9 mouse cellular contexts compared by ENCODE assay signal in the genomic region with DNA sequence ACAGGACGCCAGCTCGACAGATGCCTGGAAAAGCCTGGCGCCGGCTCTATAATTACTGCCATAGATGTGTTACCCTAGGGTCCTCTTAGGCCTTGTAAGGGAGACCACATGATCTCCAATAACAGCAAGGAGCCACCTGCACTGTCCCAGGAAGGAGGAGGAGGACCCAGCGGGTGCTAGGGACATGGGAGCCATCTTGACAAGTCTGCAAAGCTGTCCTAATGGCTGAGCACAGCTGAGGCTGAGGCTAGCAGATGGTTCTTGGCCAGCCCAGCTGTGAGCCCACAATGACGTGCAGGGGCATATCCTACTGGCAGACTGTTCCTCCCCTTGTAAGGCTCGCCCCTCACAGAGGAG. TPM values are rescaled to one million over a fixed set of nuclear protein-coding genes. Genes with fewer than 3 reads are reported as not detected.
DNase-seq lines count a peak whose midpoint lies in the region; ATAC-seq and TF ChIP-seq lines count a peak whose summit lies in the region.
"Had no signal": no experiment of that assay in that cellular context is flagged by ENCODE, and none has a peak within 500 bp of the region (broad histone marks: within the 10 kb centered on the region; RNA-seq: fewer than 3 reads in every experiment).

No protein-coding gene starts in this region.

- DNase-seq in forebrain, postnatal 0 days = no peak
- DNase-seq in forebrain, embryonic 14.5 days (ENCODE audit: low spot score) = no peak
- DNase-seq in liver, embryonic 14.5 days (ENCODE audit: low read depth in 3 of 3, low spot score in 3 of 3) = no peak
- DNase-seq in adrenal gland, postnatal 14 days = no peak
- DNase-seq in layer of hippocampus, adult 18-20 months (ENCODE audit: low spot score in 2 of 2) = no peak
- DNase-seq: cerebellum, adult 11 months had no signal

- H3K27ac ChIP-seq in forebrain, postnatal 0 days (ENCODE audit: low read depth, low read length) = no peak overlapping the region
- H3K27ac ChIP-seq in forebrain, embryonic 14.5 days (ENCODE audit: low read depth, low read length) = no peak overlapping the region
- no peak overlapping the region for H3K27ac ChIP-seq in midbrain, embryonic 13.5 days
- H3K27ac ChIP-seq in midbrain, embryonic 16.5 days (ENCODE audit: low read length) = no peak overlapping the region
- no peak overlapping the region for H3K27ac ChIP-seq in liver, embryonic 14.5 days
- peak overlapping the region; percentile 68 for H3K27ac ChIP-seq in stomach, embryonic 15.5 days

- no peak overlapping the region for H3K4me3 ChIP-seq in forebrain, postnatal 0 days (ENCODE audit: low read depth, low read length)
- no peak overlapping the region for H3K4me3 ChIP-seq in forebrain, embryonic 14.5 days (ENCODE audit: low read depth, low read length)
- H3K4me3 ChIP-seq in midbrain, embryonic 13.5 days (replicated peaks) = no peak overlapping the region
- H3K4me3 ChIP-seq in midbrain, embryonic 16.5 days (ENCODE audit: low read depth, low read length) = no peak overlapping the region
- no peak overlapping the region for H3K4me3 ChIP-seq in liver, embryonic 14.5 days (ENCODE audit: insufficient read depth in 1 of 2, low read depth in 2 of 2, low read length in 2 of 2)
- H3K4me3 ChIP-seq in stomach, embryonic 15.5 days (replicated peaks) = no peak overlapping the region

- 0 out of 2 replicates have a peak, but pooled peaks have one; percentile 14 for ATAC-seq in forebrain, postnatal 0 days
- no peak for ATAC-seq in forebrain, embryonic 14.5 days
- 0 out of 2 replicates have a peak, but pooled peaks have one; percentile 25 for ATAC-seq in midbrain, embryonic 13.5 days
- ATAC-seq in midbrain, embryonic 16.5 days = no peak
- no peak for ATAC-seq in liver, embryonic 14.5 days (ENCODE audit: insufficient read depth)
- ATAC-seq in stomach, embryonic 15.5 days (ENCODE audit: insufficient read depth, low FRiP score, low read depth) = peak; percentile 25

- no peak for TF ChIP-seq EP300 in liver, embryonic 14.5 days (IDR thresholded peaks at IDR 0.05; ENCODE audit: low read depth)

- H3K4me1 ChIP-seq in forebrain, postnatal 0 days (ENCODE audit: insufficient read depth) = no peaks in the 10 kb centered on the region
- H3K4me1 ChIP-seq in forebrain, embryonic 14.5 days (ENCODE audit: control insufficient read depth, insufficient read depth, low read length) = no peaks in the 10 kb centered on the region
- peaks cover 14% of the 10 kb centered on the region for H3K4me1 ChIP-seq in midbrain, embryonic 13.5 days (replicated peaks)
- no peaks in the 10 kb centered on the region; the same call in 1 of the 2 replicates for H3K4me1 ChIP-seq in midbrain, embryonic 16.5 days (ENCODE audit: control insufficient read depth, insufficient read depth, low read length)
- H3K4me1 ChIP-seq in liver, embryonic 14.5 days (replicated peaks; ENCODE audit: control insufficient read depth in 2 of 2, insufficient read depth in 2 of 2, low read length in 1 of 2) = peaks cover 0 to 6% of the 10 kb centered on the region in 2 experiments; a peak in 2 of 4 replicates
- H3K4me1 ChIP-seq in stomach, embryonic 15.5 days = peaks cover 36% of the 10 kb centered on the region

- 68% methylated on average over 7 of the region's 7 CpGs for WGBS in forebrain, postnatal 0 days
- WGBS in forebrain, embryonic 14.5 days = 67% methylated on average over 7 of the region's 7 CpGs
- 57% methylated on average over 7 of the region's 7 CpGs for WGBS in midbrain, embryonic 13.5 days
- WGBS in midbrain, embryonic 16.5 days = 46% methylated on average over 7 of the region's 7 CpGs
- WGBS in liver, embryonic 14.5 days (ENCODE audit: insufficient replicate concordance) = 59% methylated on average over 7 of the region's 7 CpGs
- 72% methylated on average over 7 of the region's 7 CpGs for WGBS in stomach, embryonic 15.5 days

- no peak overlapping the region for H3K4me2 ChIP-seq in forebrain, postnatal 0 days (ENCODE audit: low read depth)
- H3K4me2 ChIP-seq in forebrain, embryonic 14.5 days (ENCODE audit: low read length) = no peak overlapping the region
- no peak overlapping the region for H3K4me2 ChIP-seq in midbrain, embryonic 13.5 days (replicated peaks)
- no peak overlapping the region for H3K4me2 ChIP-seq in midbrain, embryonic 16.5 days (ENCODE audit: low read length)
- peak overlapping the region; percentile 42 for H3K4me2 ChIP-seq in liver, embryonic 14.5 days (ENCODE audit: low read depth)
- peak overlapping the region; percentile 38; the same call in 1 of the 2 replicates for H3K4me2 ChIP-seq in stomach, embryonic 15.5 days

- no peaks in the 10 kb centered on the region for H3K9me3 ChIP-seq in forebrain, postnatal 0 days (ENCODE audit: low read length)
- no peaks in the 10 kb centered on the region for H3K9me3 ChIP-seq in forebrain, embryonic 14.5 days (replicated peaks; ENCODE audit: control insufficient read depth, low read length)
- no peaks in the 10 kb centered on the region for H3K9me3 ChIP-seq in midbrain, embryonic 13.5 days
- no peaks in the 10 kb centered on the region for H3K9me3 ChIP-seq in midbrain, embryonic 16.5 days (replicated peaks; ENCODE audit: control insufficient read depth, low read length, poor library complexity, severe bottlenecking)
- no peaks in the 10 kb centered on the region for H3K9me3 ChIP-seq in liver, embryonic 14.5 days (ENCODE audit: control insufficient read depth, low read length)
- H3K9me3 ChIP-seq in stomach, embryonic 15.5 days = no peaks in the 10 kb centered on the region

- H3K27me3 ChIP-seq in forebrain, postnatal 0 days (ENCODE audit: insufficient read depth, low read length) = no peaks in the 10 kb centered on the region
- no peaks in the 10 kb centered on the region; the same call in 1 of the 2 replicates for H3K27me3 ChIP-seq in forebrain, embryonic 14.5 days (replicated peaks; ENCODE audit: control insufficient read depth, insufficient read depth, low read length)
- H3K27me3 ChIP-seq in midbrain, embryonic 13.5 days = peaks cover 17% of the 10 kb centered on the region; the same call in 1 of the 2 replicates
- H3K27me3 ChIP-seq in midbrain, embryonic 16.5 days (ENCODE audit: control insufficient read depth, insufficient read depth, low read depth, low read length) = no peaks in the 10 kb centered on the region
- H3K27me3 ChIP-seq in liver, embryonic 14.5 days (ENCODE audit: control insufficient read depth, insufficient read depth, low read length) = no peaks in the 10 kb centered on the region
- no peaks in the 10 kb centered on the region for H3K27me3 ChIP-seq in stomach, embryonic 15.5 days (replicated peaks)

- no peaks in the 10 kb centered on the region for H3K36me3 ChIP-seq in forebrain, postnatal 0 days (ENCODE audit: insufficient read depth)
- H3K36me3 ChIP-seq in forebrain, embryonic 14.5 days (ENCODE audit: control insufficient read depth, insufficient read depth, low read length) = no peaks in the 10 kb centered on the region
- H3K36me3 ChIP-seq in midbrain, embryonic 13.5 days = no peaks in the 10 kb centered on the region
- no peaks in the 10 kb centered on the region for H3K36me3 ChIP-seq in midbrain, embryonic 16.5 days (ENCODE audit: control insufficient read depth, insufficient read depth, low read length)
- no peaks in the 10 kb centered on the region; the same call in 1 of the 2 replicates for H3K36me3 ChIP-seq in liver, embryonic 14.5 days (replicated peaks; ENCODE audit: control insufficient read depth, insufficient read depth, low read depth)
- H3K36me3 ChIP-seq in stomach, embryonic 15.5 days = no peaks in the 10 kb centered on the region

- H3K9ac ChIP-seq in forebrain, postnatal 0 days = no peak overlapping the region
- no peak overlapping the region for H3K9ac ChIP-seq in forebrain, embryonic 14.5 days (ENCODE audit: low read length)
- H3K9ac ChIP-seq in midbrain, embryonic 13.5 days (replicated peaks) = no peak overlapping the region
- no peak overlapping the region for H3K9ac ChIP-seq in midbrain, embryonic 16.5 days (ENCODE audit: low read depth, low read length)
- H3K9ac ChIP-seq in liver, embryonic 14.5 days (replicated peaks) = no peak overlapping the region
- no peak overlapping the region for H3K9ac ChIP-seq in stomach, embryonic 15.5 days

- no peak for TF ChIP-seq CTCF in forebrain, postnatal 0 days (IDR thresholded peaks at IDR 0.05; ENCODE audit: low read depth)
- TF ChIP-seq CTCF in liver, embryonic 14.5 days (IDR thresholded peaks at IDR 0.05; ENCODE audit: low read depth) = no peak

RNA-seq across cellular contexts. Expression of a gene that starts 5.9 kb away (rescaled TPM):
- total RNA-seq in forebrain, postnatal 0 days (2014; rRNA removed) = not detected in 2 replicates
- 0.12 and 0.19 TPM in 2 replicates for polyA plus RNA-seq in forebrain, postnatal 0 days (2015; fragmentation: Nextera tagmentation; extraction: Ambion mirVana)
- polyA plus RNA-seq in forebrain, embryonic 14.5 days (2014; fragmentation: Nextera tagmentation; extraction: Ambion mirVana) = 0.15 and 0.28 TPM in 2 replicates
- 0.10 and 0.28 TPM in 2 replicates for polyA plus RNA-seq in midbrain, embryonic 13.5 days (2015; fragmentation: Nextera tagmentation; extraction: Ambion mirVana)
- 0.45 TPM in 2 replicates for polyA plus RNA-seq in midbrain, embryonic 16.5 days (2015; fragmentation: Nextera tagmentation; extraction: Ambion mirVana)
- 18.8 and 23.0 TPM in 2 replicates for polyA plus RNA-seq in liver, embryonic 14.5 days (2012; rRNA removed)
- polyA plus RNA-seq in liver, embryonic 14.5 days (2014; fragmentation: Nextera tagmentation; extraction: Ambion mirVana) = 16.0 and 17.0 TPM in 2 replicates
- polyA plus RNA-seq in stomach, embryonic 15.5 days (2015; fragmentation: Nextera tagmentation; extraction: Ambion mirVana) = 7.5 and 8.0 TPM in 2 replicates
- 52.9 and 69.1 TPM in 2 replicates for total RNA-seq in adrenal gland, postnatal 14 days (2021)
- under 1 TPM; 0.58 to 0.67 TPM for total RNA-seq in layer of hippocampus, adult 18-20 months (2021)

RNA-seq across cellular contexts. Expression of a gene that starts 6.6 kb away (rescaled TPM):
- 41.1 and 58.5 TPM in 2 replicates for total RNA-seq in forebrain, postnatal 0 days (2014; rRNA removed)
- 35.0 and 56.1 TPM in 2 replicates for polyA plus RNA-seq in forebrain, postnatal 0 days (2015; fragmentation: Nextera tagmentation; extraction: Ambion mirVana)
- 16.9 and 19.5 TPM in 2 replicates for polyA plus RNA-seq in forebrain, embryonic 14.5 days (2014; fragmentation: Nextera tagmentation; extraction: Ambion mirVana)
- polyA plus RNA-seq in midbrain, embryonic 13.5 days (2015; fragmentation: Nextera tagmentation; extraction: Ambion mirVana) = 34.9 and 37.6 TPM in 2 replicates
- 65.7 and 85.9 TPM in 2 replicates for polyA plus RNA-seq in midbrain, embryonic 16.5 days (2015; fragmentation: Nextera tagmentation; extraction: Ambion mirVana)
- polyA plus RNA-seq in liver, embryonic 14.5 days (2012; rRNA removed) = 0.06 and 0.14 TPM in 2 replicates
- polyA plus RNA-seq in liver, embryonic 14.5 days (2014; fragmentation: Nextera tagmentation; extraction: Ambion mirVana) = not detected in 2 replicates
- 1.3 and 1.9 TPM in 2 replicates for polyA plus RNA-seq in stomach, embryonic 15.5 days (2015; fragmentation: Nextera tagmentation; extraction: Ambion mirVana)
- 10.4 and 10.6 TPM in 2 replicates for total RNA-seq in adrenal gland, postnatal 14 days (2021)
- total RNA-seq in layer of hippocampus, adult 18-20 months (2021) = 100 to 1,000 TPM; 124 to 125 TPM

RNA-seq across cellular contexts. Expression of a gene that starts 45.2 kb away (rescaled TPM):
- total RNA-seq in forebrain, postnatal 0 days (2014; rRNA removed) = 27.6 and 27.9 TPM in 2 replicates
- polyA plus RNA-seq in forebrain, postnatal 0 days (2015; fragmentation: Nextera tagmentation; extraction: Ambion mirVana) = 20.3 and 21.3 TPM in 2 replicates
- 12.3 and 16.6 TPM in 2 replicates for polyA plus RNA-seq in forebrain, embryonic 14.5 days (2014; fragmentation: Nextera tagmentation; extraction: Ambion mirVana)
- polyA plus RNA-seq in midbrain, embryonic 13.5 days (2015; fragmentation: Nextera tagmentation; extraction: Ambion mirVana) = 11.8 and 13.8 TPM in 2 replicates
- 13.9 and 15.0 TPM in 2 replicates for polyA plus RNA-seq in midbrain, embryonic 16.5 days (2015; fragmentation: Nextera tagmentation; extraction: Ambion mirVana)
- polyA plus RNA-seq in liver, embryonic 14.5 days (2012; rRNA removed) = 6.0 and 6.4 TPM in 2 replicates
- polyA plus RNA-seq in liver, embryonic 14.5 days (2014; fragmentation: Nextera tagmentation; extraction: Ambion mirVana) = 8.1 and 9.6 TPM in 2 replicates
- 18.0 and 21.4 TPM in 2 replicates for polyA plus RNA-seq in stomach, embryonic 15.5 days (2015; fragmentation: Nextera tagmentation; extraction: Ambion mirVana)
- total RNA-seq in adrenal gland, postnatal 14 days (2021) = 58.0 and 66.5 TPM in 2 replicates
- total RNA-seq in layer of hippocampus, adult 18-20 months (2021) = 10 to 100 TPM; 28.2 to 28.7 TPM

Comparison
In these comparisons a context has a peak if more than half of its experiments do, and no peak if none do; other contexts are left out.
1. ATAC-seq: peak in forebrain, postnatal 0 days (single experiment), midbrain, embryonic 13.5 days (single experiment) and stomach, embryonic 15.5 days (single experiment); none in forebrain, embryonic 14.5 days (single experiment), midbrain, embryonic 16.5 days (single experiment) and liver, embryonic 14.5 days (single experiment).
2. H3K4me2 ChIP-seq: peak in liver, embryonic 14.5 days (single experiment) and stomach, embryonic 15.5 days (single experiment); none in forebrain, postnatal 0 days (single experiment), forebrain, embryonic 14.5 days (single experiment), midbrain, embryonic 13.5 days (single experiment) and midbrain, embryonic 16.5 days (single experiment).